Mouse (Mus musculus): ENCODE data around the gene Gnpnat1.

DNA sequence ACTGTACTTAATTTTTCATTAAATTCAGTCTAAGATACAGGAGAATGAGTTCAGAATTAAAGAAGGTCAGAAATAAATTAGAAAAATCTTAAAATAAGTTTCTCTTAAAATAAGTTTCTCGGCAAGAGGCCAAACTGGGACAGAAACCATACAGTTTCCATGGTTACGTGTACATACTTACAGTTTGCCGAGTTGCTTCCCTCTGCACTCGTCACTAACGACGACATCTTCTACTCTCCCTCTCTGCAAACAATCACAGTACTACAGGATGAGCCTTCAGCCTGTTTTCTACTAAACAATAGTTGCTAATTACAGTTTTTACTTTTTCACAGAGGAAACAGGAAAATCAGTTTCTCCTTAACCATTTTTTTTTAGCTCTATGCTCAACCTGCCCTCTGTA lies 24.0 kb downstream of the Gnpnat1 start:
- TF ChIP-seq CTCF (IDR thresholded peaks at IDR 0.05) (no peak), POLR2A (IDR thresholded peaks at IDR 0.05; ENCODE audit: insufficient read depth, low read depth, low read length) (no peak), EP300 (IDR thresholded peaks at IDR 0.05; ENCODE audit: insufficient read depth, low read depth, low read length) (no peak)

All from heart, adult 2 months (tissue).